ENCODE assay signal across 26 mouse cellular contexts in genomic region chr16:35107985-35108384, GRCm38 (mm10). TPM values are rescaled to one million over a fixed set of nuclear protein-coding genes. Genes with fewer than 3 reads are reported as not detected.
DNase-seq lines count a peak whose midpoint lies in the region; ATAC-seq lines count a peak whose summit lies in the region.
"Had no signal": no experiment of that assay in that cellular context is flagged by ENCODE, and none has a peak within 500 bp of the region (broad histone marks: within the 10 kb centered on the region; RNA-seq: fewer than 3 reads in every experiment).

No protein-coding gene starts in this region.

- H3K4me2 ChIP-seq in neural tube, embryonic 15.5 days = no peak overlapping the region
- H3K4me2 ChIP-seq in embryonic facial prominence, embryonic 12.5 days (replicated peaks) = no peak overlapping the region
- no peak overlapping the region for H3K4me2 ChIP-seq in limb, embryonic 13.5 days (replicated peaks)
- no peak overlapping the region for H3K4me2 ChIP-seq in forebrain, embryonic 15.5 days (replicated peaks)
- H3K4me2 ChIP-seq: forebrain, embryonic 12.5 days; heart, embryonic 15.5 days; liver, embryonic 13.5 days had no signal

- no peak for ATAC-seq in neural tube, embryonic 15.5 days (ENCODE audit: low FRiP score)
- no peak for ATAC-seq in embryonic facial prominence, embryonic 12.5 days (ENCODE audit: insufficient number of reproducible peaks, insufficient read depth, low FRiP score, low TSS enrichment)
- no peak for ATAC-seq in limb, embryonic 13.5 days (ENCODE audit: low FRiP score, low read depth)
- no peak for ATAC-seq in forebrain, embryonic 15.5 days (replicated peaks)
- ATAC-seq: midbrain, embryonic 16.5 days; Patski had no signal

- peaks cover 9% of the 10 kb centered on the region for H3K36me3 ChIP-seq in neural tube, embryonic 15.5 days
- H3K36me3 ChIP-seq in embryonic facial prominence, embryonic 12.5 days = no peaks in the 10 kb centered on the region; the same call in 1 of the 2 replicates
- 0 out of 2 replicates have a peak, but pooled peaks cover 12% of the 10 kb centered on the region for H3K36me3 ChIP-seq in limb, embryonic 13.5 days
- H3K36me3 ChIP-seq in forebrain, embryonic 15.5 days = 0 out of 2 replicates have a peak, but pooled peaks cover 2% of the 10 kb centered on the region
- H3K36me3 ChIP-seq: heart, embryonic 15.5 days had no signal

- no peaks in the 10 kb centered on the region for H3K27me3 ChIP-seq in neural tube, embryonic 15.5 days (replicated peaks)
- H3K27me3 ChIP-seq in embryonic facial prominence, embryonic 12.5 days = no peaks in the 10 kb centered on the region
- H3K27me3 ChIP-seq in limb, embryonic 13.5 days = no peaks in the 10 kb centered on the region
- no peaks in the 10 kb centered on the region for H3K27me3 ChIP-seq in forebrain, embryonic 15.5 days
- H3K27me3 ChIP-seq: CH12.LX; forebrain, embryonic 12.5 days; heart, embryonic 15.5 days; liver, embryonic 13.5 days; Patski had no signal

- no peak overlapping the region for H3K4me3 ChIP-seq in neural tube, embryonic 15.5 days (replicated peaks)
- H3K4me3 ChIP-seq in embryonic facial prominence, embryonic 12.5 days = no peak overlapping the region
- H3K4me3 ChIP-seq in limb, embryonic 13.5 days = no peak overlapping the region
- no peak overlapping the region for H3K4me3 ChIP-seq in forebrain, embryonic 15.5 days
- H3K4me3 ChIP-seq: erythroblast, embryonic 14.5 days; forebrain, embryonic 12.5 days; gastrocnemius, adult 2 months; heart, embryonic 15.5 days; liver, embryonic 13.5 days; myocyte had no signal

- peak; percentile 30 for DNase-seq in neural tube, embryonic 10.5 days (ENCODE audit: extremely low spot score, low spot score)
- no peak for DNase-seq in urinary bladder, adult 2 months (ENCODE audit: low spot score)
- no peak for DNase-seq in kidney, postnatal 4 days
- DNase-seq: B cell, adult 2 months; cerebellum, adult 18-20 months; cerebellum, postnatal 14 days; gastrocnemius, adult 2 months; heart, postnatal 36 days; kidney, adult 11 months; left cerebral cortex, postnatal 4 days; liver, embryonic 13.5 days; lung, adult 2 months; thymus, adult 2 months had no signal

- no peak overlapping the region for H3K27ac ChIP-seq in neural tube, embryonic 15.5 days (replicated peaks)
- H3K27ac ChIP-seq in embryonic facial prominence, embryonic 12.5 days = peak overlapping the region; percentile 60; the same call in 1 of the 2 replicates
- peak overlapping the region; percentile 75 for H3K27ac ChIP-seq in limb, embryonic 13.5 days
- no peak overlapping the region for H3K27ac ChIP-seq in forebrain, embryonic 15.5 days (replicated peaks)
- H3K27ac ChIP-seq: forebrain, embryonic 12.5 days; gastrocnemius, adult 2 months; heart, embryonic 15.5 days; liver, embryonic 13.5 days; stomach, postnatal 0 days had no signal

- H3K4me1 ChIP-seq in neural tube, embryonic 15.5 days = peaks cover 8% of the 10 kb centered on the region
- H3K4me1 ChIP-seq in embryonic facial prominence, embryonic 12.5 days = peaks cover 48% of the 10 kb centered on the region
- H3K4me1 ChIP-seq in limb, embryonic 13.5 days = peaks cover 56% of the 10 kb centered on the region
- peaks cover 6% of the 10 kb centered on the region for H3K4me1 ChIP-seq in forebrain, embryonic 15.5 days

- no peak overlapping the region for H3K9ac ChIP-seq in neural tube, embryonic 15.5 days (replicated peaks)
- H3K9ac ChIP-seq in embryonic facial prominence, embryonic 12.5 days = no peak overlapping the region
- H3K9ac ChIP-seq in limb, embryonic 13.5 days = no peak overlapping the region
- H3K9ac ChIP-seq in forebrain, embryonic 15.5 days (replicated peaks) = no peak overlapping the region
- H3K9ac ChIP-seq: forebrain, embryonic 12.5 days; heart, embryonic 15.5 days; liver, embryonic 13.5 days had no signal

- H3K9me3 ChIP-seq in neural tube, embryonic 15.5 days (replicated peaks) = no peaks in the 10 kb centered on the region
- H3K9me3 ChIP-seq in embryonic facial prominence, embryonic 12.5 days = no peaks in the 10 kb centered on the region
- no peaks in the 10 kb centered on the region for H3K9me3 ChIP-seq in limb, embryonic 13.5 days
- no peaks in the 10 kb centered on the region for H3K9me3 ChIP-seq in forebrain, embryonic 15.5 days
- H3K9me3 ChIP-seq: forebrain, embryonic 12.5 days; G1E; heart, embryonic 15.5 days; liver, embryonic 13.5 days had no signal

- WGBS in neural tube, embryonic 15.5 days = 86% methylated on average over 6 of the region's 6 CpGs
- WGBS in embryonic facial prominence, embryonic 12.5 days = 34% methylated on average over 6 of the region's 6 CpGs
- WGBS in limb, embryonic 13.5 days = 30% methylated on average over 6 of the region's 6 CpGs
- WGBS in forebrain, embryonic 15.5 days = 77% methylated on average over 6 of the region's 6 CpGs

RNA-seq across cellular contexts. Expression of gene Adcy5, which starts 46.7 kb away (rescaled TPM):
- 5.1 and 6.1 TPM in 2 replicates for polyA plus RNA-seq in neural tube, embryonic 15.5 days (2015; fragmentation: Nextera tagmentation; extraction: Ambion mirVana)
- 2.1 and 2.6 TPM in 2 replicates for polyA plus RNA-seq in embryonic facial prominence, embryonic 12.5 days (2016; fragmentation: Nextera tagmentation; extraction: Ambion mirVana)
- 2.3 and 2.6 TPM in 2 replicates for polyA plus RNA-seq in limb, embryonic 13.5 days (2015; fragmentation: Nextera tagmentation; extraction: Ambion mirVana)
- polyA plus RNA-seq in forebrain, embryonic 15.5 days (2015; fragmentation: Nextera tagmentation; extraction: Ambion mirVana) = 5.4 and 5.6 TPM in 2 replicates
- polyA plus RNA-seq in urinary bladder, adult 2 months (2012; rRNA removed) = 57.9 and 78.1 TPM in 2 replicates
- polyA plus RNA-seq: erythroblast, embryonic 14.5 days; G1E; myocyte had no signal

Comparison
In these comparisons a context has a peak if more than half of its experiments do, and no peak if none do; other contexts are left out.
1. H3K27ac ChIP-seq: peak in embryonic facial prominence, embryonic 12.5 days (single experiment) and limb, embryonic 13.5 days (single experiment); none in neural tube, embryonic 15.5 days (single experiment) and forebrain, embryonic 15.5 days (single experiment).